Mouse (Mus musculus): ENCODE measurements at regions not wholly inside any gene's neighbourhood (a gene's known extent, or its start where the extent isn't known, plus 50 kb on each side); places are given as distances from the start of the nearest gene placed in this dataset.

DNA sequence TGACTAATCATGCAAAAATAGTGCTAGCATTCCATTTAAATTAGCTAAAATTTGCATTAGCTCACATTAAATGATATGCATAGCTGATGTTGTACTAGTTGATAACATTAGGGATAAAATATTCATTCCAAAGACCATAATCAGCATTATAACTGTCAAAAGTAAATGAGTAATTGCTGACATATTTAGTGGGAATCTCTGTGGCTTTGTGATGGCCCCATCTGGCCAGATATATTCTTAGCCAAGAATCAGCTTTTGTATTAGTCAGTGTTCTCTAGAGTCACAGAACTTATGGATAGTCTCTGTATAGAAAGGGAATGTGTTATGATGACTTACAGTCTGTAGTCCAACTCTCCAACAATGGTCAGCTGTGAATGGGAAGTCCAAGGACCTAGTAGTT is 171.2 kb downstream of the Gria2 start:
- in situ Hi-C loops (cut with MboI, MseI): no loop called here

- in situ Hi-C loops (cut with MboI, MseI): no loop called here
Observed at GRCm38 (mm10) chr3:80610414-80610813, 192.2 kb downstream of the Gria2 start.

GRCm38 (mm10) chr3:80608467-80608866 is 194.2 kb downstream of the Gria2 start:
- in situ Hi-C loops (cut with MboI, MseI): no loop called here

DNA sequence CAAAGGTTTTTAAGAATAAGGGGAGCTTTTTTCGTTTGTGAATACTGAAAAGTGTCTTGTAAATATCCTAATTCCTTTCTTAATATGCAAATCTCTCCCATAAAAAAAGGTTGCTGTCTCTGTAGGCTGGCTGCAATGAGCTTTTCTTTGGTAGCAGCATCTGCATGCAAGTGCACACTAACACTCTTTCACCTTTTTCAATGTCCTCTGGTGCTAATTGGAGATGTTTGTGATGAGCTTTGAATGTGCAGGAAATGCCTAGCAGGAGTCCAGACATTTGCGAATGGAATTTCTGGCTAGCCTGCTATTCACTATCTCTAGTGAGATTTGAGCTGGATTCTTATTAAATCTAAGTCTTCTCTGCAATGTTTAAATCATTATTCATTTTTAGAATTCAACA is 194.8 kb downstream of the Gria2 start:
- in situ Hi-C loops (cut with MboI, MseI): no loop called here

DNA sequence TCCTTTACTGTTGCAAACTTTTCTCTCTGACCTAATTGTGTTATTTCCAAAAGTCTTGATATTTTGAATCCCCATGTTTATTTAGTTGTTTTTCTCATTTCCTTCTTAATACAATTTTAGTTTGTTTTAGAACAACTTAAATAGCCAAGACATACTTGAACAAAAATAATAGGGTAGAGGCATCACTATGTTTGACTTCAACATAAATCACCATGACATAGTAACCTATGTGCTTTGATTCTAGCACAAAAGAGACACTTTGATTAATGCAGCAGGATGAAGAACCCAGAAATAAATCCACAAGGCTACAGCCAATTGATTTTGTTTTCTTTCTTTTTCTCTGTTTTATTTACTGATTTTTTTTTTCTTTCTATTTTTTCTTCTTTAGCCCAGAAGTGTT is 205.1 kb downstream of the Gria2 start:
- in situ Hi-C loops (cut with MboI, MseI): loop anchor here (5.0 kb wide), 1 partner anchor 1820 kb away; no protein-coding TSS in a partner anchor

GRCm38 (mm10) chr3:80567514-80567913 is 235.1 kb downstream of the Gria2 start:
- in situ Hi-C loops (cut with MboI, MseI): no loop called here

- in situ Hi-C loops (cut with MboI, MseI): no loop called here
Observed at GRCm38 (mm10) chr3:80566236-80566635, 236.4 kb downstream of the Gria2 start.

DNA sequence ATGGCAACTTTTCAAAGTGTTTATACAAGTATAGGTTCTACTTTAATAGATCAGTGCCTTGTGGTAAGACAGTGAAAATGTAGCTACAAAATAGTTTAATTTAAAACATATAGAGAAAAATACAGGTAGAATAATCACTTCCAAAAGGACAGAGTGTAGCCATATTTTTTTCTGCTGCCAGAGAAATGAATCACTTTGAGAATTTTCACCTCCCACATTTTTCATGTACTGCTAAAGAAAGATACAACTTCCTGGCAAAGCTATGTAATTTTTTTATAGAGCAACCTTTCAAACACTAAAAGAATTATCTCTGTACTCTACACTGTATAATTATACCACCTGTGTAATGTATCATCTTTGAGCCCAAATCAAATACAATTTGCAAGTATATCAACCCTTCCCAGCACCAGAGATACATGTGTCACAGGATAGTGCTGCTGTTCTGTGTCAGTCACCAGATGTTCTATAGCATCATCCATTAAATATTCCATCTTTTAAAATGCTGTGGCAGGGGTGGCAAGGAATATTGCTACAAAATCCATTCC is 256.4 kb downstream of the Gria2 start:
- in situ Hi-C loops (cut with MboI, MseI): no loop called here

- in situ Hi-C loops (cut with MboI, MseI): no loop called here
Observed at GRCm38 (mm10) chr3:80543783-80544182, 258.9 kb downstream of the Gria2 start.

GRCm38 (mm10) chr3:80541382-80541781 is 261.3 kb downstream of the Gria2 start:
- in situ Hi-C loops (cut with MboI, MseI): no loop called here

DNA sequence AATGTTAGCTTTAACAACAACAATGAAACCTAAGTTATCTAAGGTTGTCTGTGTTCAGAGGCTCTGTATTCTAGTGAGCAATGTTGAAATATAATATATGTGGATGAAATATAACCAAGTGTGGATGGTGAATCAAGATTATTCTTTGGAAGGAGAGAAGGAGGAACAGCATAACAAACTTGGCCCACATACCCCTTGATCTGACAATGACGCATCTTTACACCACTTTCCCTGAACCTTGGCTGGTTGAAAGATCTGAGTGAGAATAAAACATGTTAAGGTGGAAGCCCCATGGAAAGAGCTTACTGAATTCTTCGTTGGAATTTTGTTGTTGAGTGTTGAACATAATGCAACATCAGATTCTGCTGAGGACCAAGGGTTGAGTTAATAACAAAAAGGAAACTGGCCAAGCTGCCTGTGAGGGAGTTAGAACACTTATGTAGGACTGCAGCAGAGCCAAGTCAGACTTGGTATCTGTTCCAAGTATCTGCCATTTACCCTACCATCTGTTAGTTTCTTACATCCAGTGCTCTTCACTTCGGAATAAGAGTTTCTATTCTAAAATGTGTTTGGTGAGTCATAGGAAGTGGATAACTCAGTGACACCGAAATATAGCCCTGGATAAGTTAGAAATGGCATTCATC is 268.8 kb downstream of the Gria2 start:
- in situ Hi-C loops (cut with MboI, MseI): no loop called here

- in situ Hi-C loops (cut with MboI, MseI): no loop called here
Observed at GRCm38 (mm10) chr3:80514026-80514425, 288.6 kb downstream of the Gria2 start.

DNA sequence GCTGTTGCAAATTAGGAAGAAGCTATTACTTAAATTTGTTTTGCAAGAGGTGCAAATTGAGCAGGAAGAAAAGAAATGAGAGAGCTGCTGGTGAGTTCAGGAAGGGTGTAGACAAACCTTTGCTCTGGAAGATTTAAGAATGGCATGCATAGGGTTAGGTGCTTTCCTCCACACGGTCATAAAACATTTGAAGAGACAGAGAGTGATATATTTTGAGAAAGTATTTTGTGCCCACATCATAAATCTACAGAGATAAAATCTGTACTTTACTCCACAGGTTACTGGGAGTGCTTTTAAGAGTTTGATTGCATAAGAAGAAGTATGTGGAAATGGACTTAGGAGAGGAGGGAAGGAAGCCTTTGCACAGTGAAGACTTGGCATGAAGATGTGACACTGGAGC is 293.4 kb downstream of the Gria2 start:
- in situ Hi-C loops (cut with MboI, MseI): no loop called here

GRCm38 (mm10) chr3:80506701-80507100 is 295.9 kb downstream of the Gria2 start:
- in situ Hi-C loops (cut with MboI, MseI): no loop called here

- in situ Hi-C loops (cut with MboI, MseI): no loop called here
Observed at GRCm38 (mm10) chr3:80501117-80501516, 301.5 kb downstream of the Gria2 start.

GRCm38 (mm10) chr3:80496556-80496955 is 306.1 kb downstream of the Gria2 start:
- in situ Hi-C loops (cut with MboI, MseI): no loop called here

DNA sequence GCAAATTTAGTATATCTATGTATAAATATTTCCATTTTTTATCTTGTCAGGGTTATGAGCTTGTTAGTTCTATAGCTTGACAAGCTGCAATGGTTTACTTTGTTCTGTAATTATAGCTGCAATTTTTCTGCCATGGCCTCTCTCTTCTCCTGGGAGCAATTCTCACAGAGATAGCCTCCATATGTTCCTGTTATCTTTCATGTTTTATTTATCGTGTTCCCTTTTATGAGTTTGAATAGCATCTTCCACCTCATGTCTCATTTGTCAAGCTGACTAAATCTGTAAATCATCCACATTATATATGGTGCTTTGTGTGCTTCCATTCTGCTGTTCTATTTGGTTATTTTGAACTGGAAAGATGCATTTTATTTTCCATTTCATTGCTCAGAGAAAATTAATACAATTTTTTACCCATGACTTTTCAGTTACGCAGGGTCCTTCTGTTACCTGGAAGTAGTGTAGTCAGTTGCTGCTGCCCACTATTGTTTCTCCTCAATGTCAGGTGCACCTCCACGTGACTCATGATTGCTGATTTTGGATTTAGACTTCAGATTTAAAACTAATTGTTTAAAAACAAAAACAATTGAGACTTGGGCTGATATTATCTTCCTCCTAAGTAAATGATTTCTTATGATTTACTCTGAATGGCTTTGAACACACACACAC is 318.3 kb downstream of the Gria2 start:
- in situ Hi-C loops (cut with MboI, MseI): no loop called here

GRCm38 (mm10) chr3:80478676-80479075 is 324.0 kb downstream of the Gria2 start:
- in situ Hi-C loops (cut with MboI, MseI): no loop called here

GRCm38 (mm10) chr3:80473686-80474085 is 328.9 kb downstream of the Gria2 start:
- in situ Hi-C loops (cut with MboI, MseI): no loop called here

All from T-helper 2 cell (primary cell).